Mouse (Mus musculus) embryonic facial prominence, embryonic 10.5 days (tissue): ENCODE measurements around the gene Kcna5. TPM values are rescaled to one million over a fixed set of nuclear protein-coding genes. Genes with fewer than 3 reads are reported as not detected.
A peak's percentile ranks its signal among the peaks of the same experiment; 100 is the strongest.

Source experiments
- DNase-seq: peaks from one replicate; pipeline ENCODE4 v3.0.0-alpha.2; 2017; ENCODE audit warnings: low spot score
- H3K27ac ChIP-seq: fragments of 300-500 bp; sonication (generic); replicated peaks from 2 replicates; pipeline ENCODE4 v1.5.1; 2016; ENCODE audit warnings: mild to moderate bottlenecking
- H3K27me3 ChIP-seq: fragments of 300-500 bp; sonication (generic); replicated peaks from 2 replicates; pipeline ENCODE4 v1.6.1; 2016; ENCODE audit warnings: low read depth, mild to moderate bottlenecking; ENCODE audit not compliant: poor library complexity, severe bottlenecking
- H3K36me3 ChIP-seq: fragments of 300-500 bp; sonication (generic); replicated peaks from 2 replicates; pipeline ENCODE4 v1.6.1; 2016; ENCODE audit warnings: mild to moderate bottlenecking, moderate library complexity
- H3K4me1 ChIP-seq: fragments of 300-500 bp; sonication (generic); 2 replicates; pipeline ENCODE4 v1.6.1; 2016
- H3K4me3 ChIP-seq: fragments of 300-500 bp; sonication (generic); 2 replicates; pipeline ENCODE4 v1.5.1; 2016; ENCODE audit warnings: mild to moderate bottlenecking, moderate library complexity
- H3K9me3 ChIP-seq: fragments of 300-500 bp; sonication (generic); 2 replicates; pipeline ENCODE4 v1.6.1; 2016; ENCODE audit warnings: mild to moderate bottlenecking
- WGBS: fragments of 180-500 bp; shearing (Covaris S2); methylation state at CpG from one replicate; pipeline ENCODE4 v1.1.7; 2016; 5-methylcytosine and 5-hydroxymethylcytosine counted together
- polyA plus RNA-seq: library from polyadenylated mRNA; unstranded; fragments of >200 nt; fragmentation: Nextera tagmentation; extraction: Ambion mirVana; gene quantifications from 2 replicates; pipeline ENCODE4 v1.2.1, GENCODE M21; 2016

The Kcna5 gene
- polyA plus RNA-seq, 1 experiment from 2014 or later = 3.6 TPM

GRCm38 (mm10) chr6:126534531-126535207 lies 543 bp downstream of the Kcna5 start:
- Histone ChIP-seq H3K27ac (peak overlapping the region; percentile 75), H3K4me1 (peaks cover 59% of the 10 kb centered on the region), H3K27me3 (peaks cover 38% of the 10 kb centered on the region), H3K9me3 (no peaks in the 10 kb centered on the region), H3K4me3 (peak overlapping the region; percentile 47), H3K36me3 (no peaks in the 10 kb centered on the region)
- WGBS = 9% methylated on average over 31 of the region's 31 CpGs
- DNase-seq = peak; percentile 21

DNA sequence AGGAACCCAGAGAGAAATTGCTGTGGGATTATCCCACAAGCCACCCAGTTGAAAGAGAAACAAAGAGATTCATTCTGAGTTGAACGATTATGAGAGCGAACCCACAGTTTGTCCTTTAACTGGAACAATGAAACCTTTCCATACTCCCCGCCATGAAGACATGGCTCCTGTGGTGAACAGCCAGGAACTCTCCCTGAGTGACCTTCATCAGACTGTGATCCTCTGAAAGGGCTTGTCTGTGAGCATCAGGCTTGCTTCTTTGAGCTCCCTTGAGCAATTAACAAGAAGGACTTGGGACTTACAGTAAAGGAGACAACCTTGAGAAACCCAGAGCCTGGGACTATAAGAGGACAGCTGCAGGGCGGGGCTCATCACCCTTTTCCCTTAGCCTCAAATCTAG lies 3.9 kb downstream of the Kcna5 start:
- H3K27me3 ChIP-seq = peaks cover 38% of the 10 kb centered on the region
- peaks cover 42% of the 10 kb centered on the region for H3K4me1 ChIP-seq
- no peak overlapping the region for H3K4me3 ChIP-seq
- H3K27ac ChIP-seq = no peak overlapping the region
- no peaks in the 10 kb centered on the region for H3K9me3 ChIP-seq
- H3K36me3 ChIP-seq = no peaks in the 10 kb centered on the region
- WGBS = 61% methylated on average over 4 of the region's 4 CpGs
- DNase-seq = no peak

- H3K9me3 ChIP-seq = no peaks in the 10 kb centered on the region
- 78% methylated on average over 3 of the region's 3 CpGs for WGBS
- H3K4me1 ChIP-seq = peaks cover 29% of the 10 kb centered on the region
- peaks cover 27% of the 10 kb centered on the region for H3K27me3 ChIP-seq
- DNase-seq = no peak
- H3K4me3 ChIP-seq = no peak overlapping the region
- H3K36me3 ChIP-seq = no peaks in the 10 kb centered on the region
- H3K27ac ChIP-seq = no peak overlapping the region
Observed at GRCm38 (mm10) chr6:126530019-126530418, 5.2 kb downstream of the Kcna5 start.

- Histone ChIP-seq H3K4me3 (no peak overlapping the region), H3K27ac (no peak overlapping the region), H3K36me3 (no peaks in the 10 kb centered on the region), H3K9me3 (no peaks in the 10 kb centered on the region), H3K27me3 (no peaks in the 10 kb centered on the region; the same call in 1 of the 2 replicates), H3K4me1 (peaks cover 6% of the 10 kb centered on the region)
- 66% methylated on average over 10 of the region's 10 CpGs for WGBS
- DNase-seq = no peak
Observed at GRCm38 (mm10) chr6:126514720-126515119, 20.5 kb downstream of the Kcna5 start.

GRCm38 (mm10) chr6:126513714-126514248 lies 21.4 kb downstream of the Kcna5 start:
- H3K27me3 ChIP-seq = no peaks in the 10 kb centered on the region; the same call in 1 of the 2 replicates
- H3K27ac ChIP-seq = no peak overlapping the region
- H3K4me3 ChIP-seq = no peak overlapping the region
- no peak for DNase-seq
- H3K9me3 ChIP-seq = no peaks in the 10 kb centered on the region
- H3K4me1 ChIP-seq = peaks cover 6% of the 10 kb centered on the region
- H3K36me3 ChIP-seq = no peaks in the 10 kb centered on the region
- 85% methylated on average over 3 of the region's 3 CpGs for WGBS

GRCm38 (mm10) chr6:126513154-126513553 lies 22.1 kb downstream of the Kcna5 start:
- 86% methylated on average over 3 of the region's 3 CpGs for WGBS
- H3K4me1 ChIP-seq = peaks cover 6% of the 10 kb centered on the region
- H3K27ac ChIP-seq = no peak overlapping the region
- H3K27me3 ChIP-seq = no peaks in the 10 kb centered on the region; the same call in 1 of the 2 replicates
- no peak overlapping the region for H3K4me3 ChIP-seq
- H3K9me3 ChIP-seq = no peaks in the 10 kb centered on the region
- no peak for DNase-seq
- H3K36me3 ChIP-seq = no peaks in the 10 kb centered on the region

DNA sequence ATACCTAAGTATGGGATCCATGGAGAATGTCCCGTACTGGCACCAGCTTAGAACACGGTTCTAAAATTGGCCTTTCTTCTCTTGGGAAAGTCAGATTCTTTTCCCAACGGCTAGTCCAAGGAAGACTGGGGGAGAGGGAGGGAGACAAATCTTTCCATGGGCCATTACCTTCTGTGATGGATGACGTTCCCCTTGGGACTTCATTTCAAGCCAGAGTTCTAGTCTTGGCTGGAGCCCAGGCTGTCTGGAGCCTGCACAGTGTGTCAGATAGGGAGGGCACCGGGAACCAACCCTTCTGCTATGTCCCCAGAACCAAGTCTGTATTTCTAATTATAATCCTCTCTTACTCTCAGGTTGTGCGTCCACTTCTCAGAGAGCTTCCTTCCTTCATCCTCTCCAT lies 26.5 kb downstream of the Kcna5 start:
- Histone ChIP-seq H3K9me3 (no peaks in the 10 kb centered on the region), H3K4me1 (0 out of 2 replicates have a peak, but pooled peaks cover 3% of the 10 kb centered on the region), H3K27me3 (no peaks in the 10 kb centered on the region; the same call in 1 of the 2 replicates), H3K36me3 (no peaks in the 10 kb centered on the region), H3K27ac (no peak overlapping the region), H3K4me3 (no peak overlapping the region)
- 91% methylated on average over 6 of the region's 6 CpGs for WGBS
- no peak for DNase-seq

DNA sequence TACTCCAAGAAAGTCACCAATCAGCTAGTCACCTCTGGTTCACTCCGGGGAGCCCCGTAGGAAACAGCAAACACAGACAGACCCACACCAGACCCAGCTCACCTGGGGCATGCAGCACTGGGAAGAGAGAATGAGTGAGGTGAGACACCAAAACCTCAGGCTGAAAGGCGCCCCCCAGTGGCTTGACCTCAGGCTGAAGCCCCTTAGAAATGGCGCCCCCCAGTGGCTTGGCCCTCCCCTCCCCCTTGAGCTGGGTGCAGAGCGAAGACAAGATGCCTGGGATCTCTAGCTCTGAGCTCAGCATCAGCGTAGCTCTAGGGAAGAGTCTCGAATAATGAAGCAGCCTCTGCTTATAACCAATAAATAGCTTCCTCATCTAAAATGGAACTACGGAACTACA lies 31.3 kb downstream of the Kcna5 start:
- Histone ChIP-seq H3K4me3 (no peak overlapping the region), H3K27ac (no peak overlapping the region), H3K9me3 (no peaks in the 10 kb centered on the region; the same call in 1 of the 2 replicates), H3K4me1 (peaks cover 14% of the 10 kb centered on the region), H3K27me3 (peaks cover 5% of the 10 kb centered on the region; the same call in 1 of the 2 replicates), H3K36me3 (no peaks in the 10 kb centered on the region)
- DNase-seq = no peak
- WGBS = 83% methylated on average over 8 of the region's 8 CpGs

GRCm38 (mm10) chr6:126502691-126503301 lies 32.4 kb downstream of the Kcna5 start:
- Histone ChIP-seq H3K36me3 (no peaks in the 10 kb centered on the region), H3K4me3 (no peak overlapping the region), H3K4me1 (peaks cover 17% of the 10 kb centered on the region), H3K9me3 (no peaks in the 10 kb centered on the region; the same call in 1 of the 2 replicates), H3K27ac (peak overlapping the region; percentile 41), H3K27me3 (peaks cover 9% of the 10 kb centered on the region; the same call in 1 of the 2 replicates)
- DNase-seq = no peak
- WGBS = 35% methylated on average over 9 of the region's 9 CpGs

- Histone ChIP-seq H3K4me3 (no peak overlapping the region), H3K27me3 (peaks cover 9% of the 10 kb centered on the region; the same call in 1 of the 2 replicates), H3K36me3 (no peaks in the 10 kb centered on the region), H3K27ac (no peak overlapping the region), H3K4me1 (peaks cover 35% of the 10 kb centered on the region), H3K9me3 (no peaks in the 10 kb centered on the region; the same call in 1 of the 2 replicates)
- WGBS = 89% methylated on average over 6 of the region's 6 CpGs
- DNase-seq = no peak
Observed at GRCm38 (mm10) chr6:126500985-126501384, 34.2 kb downstream of the Kcna5 start.

DNA sequence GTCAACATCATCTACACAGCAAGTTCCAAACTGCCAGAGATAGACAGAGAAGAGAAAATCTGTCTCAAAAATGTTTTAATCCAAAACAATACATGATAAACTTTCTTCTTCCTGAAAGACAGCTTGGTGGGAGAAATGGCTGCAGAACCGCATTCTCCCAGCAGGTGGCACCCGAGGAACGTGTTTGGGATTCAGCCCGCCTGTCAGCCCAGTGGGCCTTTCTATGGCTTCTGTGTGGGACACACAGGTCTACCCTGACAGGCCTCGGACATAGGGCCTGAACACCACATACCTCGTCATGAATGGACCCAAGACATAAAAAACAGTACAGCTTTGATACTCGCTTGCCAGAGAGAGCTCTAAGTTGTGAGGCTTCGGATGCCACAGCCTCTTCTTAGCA lies 35.1 kb downstream of the Kcna5 start:
- H3K4me1 ChIP-seq = peaks cover 34% of the 10 kb centered on the region
- H3K27me3 ChIP-seq = peaks cover 9% of the 10 kb centered on the region; the same call in 1 of the 2 replicates
- no peak overlapping the region for H3K4me3 ChIP-seq
- no peaks in the 10 kb centered on the region; the same call in 1 of the 2 replicates for H3K9me3 ChIP-seq
- 19% methylated on average over 8 of the region's 8 CpGs for WGBS
- no peak overlapping the region for H3K27ac ChIP-seq
- DNase-seq = peak; percentile 86
- no peaks in the 10 kb centered on the region for H3K36me3 ChIP-seq

GRCm38 (mm10) chr6:126497878-126498277 lies 37.3 kb downstream of the Kcna5 start:
- H3K27ac ChIP-seq = no peak overlapping the region

More at GRCm38 (mm10) chr6:126497878-126498277, 37.3 kb downstream of the Kcna5 start:
- no peak overlapping the region for H3K4me3 ChIP-seq
- H3K27me3 ChIP-seq = peaks cover 9% of the 10 kb centered on the region; the same call in 1 of the 2 replicates
- peaks cover 41% of the 10 kb centered on the region for H3K4me1 ChIP-seq
- 49% methylated on average over 5 of the region's 5 CpGs for WGBS
- H3K36me3 ChIP-seq = no peaks in the 10 kb centered on the region
- DNase-seq = peak; percentile 68
- H3K9me3 ChIP-seq = no peaks in the 10 kb centered on the region; the same call in 1 of the 2 replicates
